Mouse (Mus musculus): Measurements from ENCODE around the gene Nat10. TPM values are rescaled to one million over a fixed set of nuclear protein-coding genes. Genes with fewer than 3 reads are reported as not detected.

The Nat10 gene
- 20.0 and 20.2 TPM in 2 replicates for polyA plus RNA-seq (2015; fragmentation: Nextera tagmentation; extraction: Ambion mirVana)

- Histone ChIP-seq H3K9ac (ENCODE audit: low read depth, low read length) (peak within 1 kb of the TSS; percentile 57), H3K27me3 (ENCODE audit: control insufficient read depth, insufficient read depth, low read depth, low read length) (no peaks in the 10 kb centered on the region), H3K27ac (ENCODE audit: low read length) (peak within 1 kb of the TSS; percentile 75), H3K4me1 (ENCODE audit: control insufficient read depth, insufficient read depth, low read length) (peaks cover 13% of the 10 kb centered on the region), H3K4me3 (ENCODE audit: low read depth, low read length) (peak within 1 kb of the TSS; percentile 62), H3K4me2 (ENCODE audit: low read length) (peak within 1 kb of the TSS; percentile 93), H3K9me3 (replicated peaks; ENCODE audit: control insufficient read depth, low read length, poor library complexity, severe bottlenecking) (no peaks in the 10 kb centered on the region), H3K36me3 (ENCODE audit: control insufficient read depth, insufficient read depth, low read length) (0 out of 2 replicates have a peak, but pooled peaks cover 2% of the 10 kb centered on the region)
- under 1% methylated on average over 47 of the region's 47 CpGs for WGBS
- ATAC-seq, result peak; percentile 97
These were observed at the start of gene Nat10 for GRCm38 (mm10) chr2:103760906-103761716. Gene Nat10 (minus strand): TSS chr2:103761270.

- Histone ChIP-seq H3K9ac (ENCODE audit: low read depth, low read length) (no peak overlapping the region), H3K9me3 (replicated peaks; ENCODE audit: control insufficient read depth, low read length, poor library complexity, severe bottlenecking) (no peaks in the 10 kb centered on the region), H3K27me3 (ENCODE audit: control insufficient read depth, insufficient read depth, low read depth, low read length) (no peaks in the 10 kb centered on the region), H3K36me3 (ENCODE audit: control insufficient read depth, insufficient read depth, low read length) (no peaks in the 10 kb centered on the region), H3K4me1 (ENCODE audit: control insufficient read depth, insufficient read depth, low read length) (no peaks in the 10 kb centered on the region), H3K4me3 (ENCODE audit: low read depth, low read length) (no peak overlapping the region), H3K4me2 (ENCODE audit: low read length) (no peak overlapping the region), H3K27ac (ENCODE audit: low read length) (no peak overlapping the region)
- 82% methylated on average over 6 of the region's 6 CpGs for WGBS
- ATAC-seq, result no peak
These were observed 49.3 kb upstream of the Nat10 start for GRCm38 (mm10) chr2:103810412-103810811.

GRCm38 (mm10) chr2:103808466-103808865 lies 47.4 kb upstream of the Nat10 start:
- Histone ChIP-seq H3K4me2 (ENCODE audit: low read length) (no peak overlapping the region), H3K9ac (ENCODE audit: low read depth, low read length) (no peak overlapping the region), H3K4me1 (ENCODE audit: control insufficient read depth, insufficient read depth, low read length) (no peaks in the 10 kb centered on the region), H3K27me3 (ENCODE audit: control insufficient read depth, insufficient read depth, low read depth, low read length) (no peaks in the 10 kb centered on the region), H3K4me3 (ENCODE audit: low read depth, low read length) (no peak overlapping the region), H3K9me3 (replicated peaks; ENCODE audit: control insufficient read depth, low read length, poor library complexity, severe bottlenecking) (no peaks in the 10 kb centered on the region), H3K36me3 (ENCODE audit: control insufficient read depth, insufficient read depth, low read length) (no peaks in the 10 kb centered on the region), H3K27ac (ENCODE audit: low read length) (no peak overlapping the region)
- no peak for ATAC-seq

- 90% methylated on average over 5 of the region's 5 CpGs for WGBS
- no peak for ATAC-seq
These were observed 42.9 kb upstream of the Nat10 start for GRCm38 (mm10) chr2:103803770-103804530.

GRCm38 (mm10) chr2:103802422-103802821 lies 41.4 kb upstream of the Nat10 start:
- no peak for ATAC-seq
- H3K9ac ChIP-seq (ENCODE audit: low read depth, low read length), result no peak overlapping the region
- H3K4me3 ChIP-seq (ENCODE audit: low read depth, low read length), result no peak overlapping the region
- H3K27ac ChIP-seq (ENCODE audit: low read length), result no peak overlapping the region
- WGBS, result 92% methylated on average over 1 of the region's 1 CpGs
- H3K4me1 ChIP-seq (ENCODE audit: control insufficient read depth, insufficient read depth, low read length), result peaks cover 4% of the 10 kb centered on the region
- H3K4me2 ChIP-seq (ENCODE audit: low read length), result no peak overlapping the region
- H3K9me3 ChIP-seq (replicated peaks; ENCODE audit: control insufficient read depth, low read length, poor library complexity, severe bottlenecking), result no peaks in the 10 kb centered on the region
- H3K36me3 ChIP-seq (ENCODE audit: control insufficient read depth, insufficient read depth, low read length), result no peaks in the 10 kb centered on the region
- no peaks in the 10 kb centered on the region for H3K27me3 ChIP-seq (ENCODE audit: control insufficient read depth, insufficient read depth, low read depth, low read length)

More at GRCm38 (mm10) chr2:103803770-103804530, 42.9 kb upstream of the Nat10 start:
- Histone ChIP-seq H3K27ac (ENCODE audit: low read length) (no peak overlapping the region), H3K9ac (ENCODE audit: low read depth, low read length) (no peak overlapping the region), H3K27me3 (ENCODE audit: control insufficient read depth, insufficient read depth, low read depth, low read length) (no peaks in the 10 kb centered on the region), H3K4me2 (ENCODE audit: low read length) (no peak overlapping the region), H3K9me3 (replicated peaks; ENCODE audit: control insufficient read depth, low read length, poor library complexity, severe bottlenecking) (no peaks in the 10 kb centered on the region), H3K4me1 (ENCODE audit: control insufficient read depth, insufficient read depth, low read length) (no peaks in the 10 kb centered on the region), H3K36me3 (ENCODE audit: control insufficient read depth, insufficient read depth, low read length) (no peaks in the 10 kb centered on the region), H3K4me3 (ENCODE audit: low read depth, low read length) (no peak overlapping the region)

GRCm38 (mm10) chr2:103797491-103798009 lies 36.5 kb upstream of the Nat10 start, which contains the start of gene Caprin1:
Gene Caprin1 (minus strand): TSS chr2:103797649.
- peak within 1 kb of the TSS; percentile 100 for H3K27ac ChIP-seq (ENCODE audit: low read length)
- WGBS, result under 1% methylated on average over 29 of the region's 33 CpGs

GRCm38 (mm10) chr2:103796861-103797466 lies 35.9 kb upstream of the Nat10 start:
- Histone ChIP-seq H3K9ac (ENCODE audit: low read depth, low read length) (peak overlapping the region; percentile 98), H3K27me3 (ENCODE audit: control insufficient read depth, insufficient read depth, low read depth, low read length) (no peaks in the 10 kb centered on the region), H3K27ac (ENCODE audit: low read length) (peak overlapping the region; percentile 100), H3K36me3 (ENCODE audit: control insufficient read depth, insufficient read depth, low read length) (no peaks in the 10 kb centered on the region; the same call in 1 of the 2 replicates), H3K4me1 (ENCODE audit: control insufficient read depth, insufficient read depth, low read length) (peaks cover 21% of the 10 kb centered on the region), H3K4me2 (ENCODE audit: low read length) (peak overlapping the region; percentile 75), H3K4me3 (ENCODE audit: low read depth, low read length) (peak overlapping the region; percentile 99), H3K9me3 (replicated peaks; ENCODE audit: control insufficient read depth, low read length, poor library complexity, severe bottlenecking) (no peaks in the 10 kb centered on the region)
- under 1% methylated on average over 28 of the region's 72 CpGs for WGBS
- ATAC-seq, result peak; percentile 56

More at GRCm38 (mm10) chr2:103797491-103798009, 36.5 kb upstream of the Nat10 start, which contains the start of gene Caprin1:
- Histone ChIP-seq H3K9me3 (replicated peaks; ENCODE audit: control insufficient read depth, low read length, poor library complexity, severe bottlenecking) (no peaks in the 10 kb centered on the region), H3K27me3 (ENCODE audit: control insufficient read depth, insufficient read depth, low read depth, low read length) (no peaks in the 10 kb centered on the region), H3K4me3 (ENCODE audit: low read depth, low read length) (peak within 1 kb of the TSS; percentile 99), H3K4me1 (ENCODE audit: control insufficient read depth, insufficient read depth, low read length) (peaks cover 19% of the 10 kb centered on the region), H3K36me3 (ENCODE audit: control insufficient read depth, insufficient read depth, low read length) (no peaks in the 10 kb centered on the region; the same call in 1 of the 2 replicates), H3K9ac (ENCODE audit: low read depth, low read length) (peak within 1 kb of the TSS; percentile 98), H3K4me2 (ENCODE audit: low read length) (peak within 1 kb of the TSS; percentile 75)
- ATAC-seq, result peak; percentile 94

- Histone ChIP-seq H3K4me3 (ENCODE audit: low read depth, low read length) (peak overlapping the region; percentile 99), H3K9me3 (replicated peaks; ENCODE audit: control insufficient read depth, low read length, poor library complexity, severe bottlenecking) (no peaks in the 10 kb centered on the region), H3K27ac (ENCODE audit: low read length) (peak overlapping the region; percentile 100), H3K27me3 (ENCODE audit: control insufficient read depth, insufficient read depth, low read depth, low read length) (no peaks in the 10 kb centered on the region), H3K4me1 (ENCODE audit: control insufficient read depth, insufficient read depth, low read length) (peaks cover 21% of the 10 kb centered on the region), H3K9ac (ENCODE audit: low read depth, low read length) (peak overlapping the region; percentile 98), H3K4me2 (ENCODE audit: low read length) (peak overlapping the region; percentile 75), H3K36me3 (ENCODE audit: control insufficient read depth, insufficient read depth, low read length) (no peaks in the 10 kb centered on the region; the same call in 1 of the 2 replicates)
- WGBS, result under 1% methylated on average over 42 of the region's 42 CpGs
- ATAC-seq, result peak; percentile 64
These were observed 35.3 kb upstream of the Nat10 start for GRCm38 (mm10) chr2:103796211-103796860.
